ENCODE assay signal across 14 mouse cellular contexts in genomic region chr11:105264988-105265387, GRCm38 (mm10). TPM values are rescaled to one million over a fixed set of nuclear protein-coding genes. Genes with fewer than 3 reads are reported as not detected.
"Had no signal": no experiment of that assay in that cellular context is flagged by ENCODE, and none has a peak within 500 bp of the region (broad histone marks: within the 10 kb centered on the region; RNA-seq: fewer than 3 reads in every experiment).

No protein-coding gene starts in this region.

- H3K27me3 ChIP-seq: intestine, embryonic 15.5 days; limb, embryonic 13.5 days; megakaryocyte, embryonic 14.5 days; midbrain, embryonic 13.5 days had no signal

- H3K9me3 ChIP-seq: intestine, embryonic 15.5 days; limb, embryonic 13.5 days; megakaryocyte, embryonic 14.5 days; midbrain, embryonic 13.5 days had no signal

- DNase-seq: kidney, adult 18-20 months; kidney, postnatal 10 days; kidney, postnatal 4 days; left cerebral cortex, postnatal 4 days; right cerebral cortex, postnatal 25 days; thymus, postnatal 4 days had no signal

- ATAC-seq: intestine, embryonic 15.5 days; midbrain, embryonic 13.5 days had no signal

- H3K4me3 ChIP-seq: intestine, embryonic 15.5 days; layer of hippocampus, adult 2 months; limb, embryonic 13.5 days; megakaryocyte, embryonic 14.5 days; midbrain, embryonic 13.5 days had no signal

- H3K4me2 ChIP-seq: intestine, embryonic 15.5 days; limb, embryonic 13.5 days; midbrain, embryonic 13.5 days had no signal

- H3K27ac ChIP-seq: intestine, embryonic 15.5 days; layer of hippocampus, adult 2 months; limb, embryonic 13.5 days; liver, embryonic 14.5 days; macrophage; midbrain, embryonic 13.5 days; stomach, postnatal 0 days had no signal

- H3K4me1 ChIP-seq: intestine, embryonic 15.5 days; midbrain, embryonic 13.5 days had no signal

- H3K9ac ChIP-seq: intestine, embryonic 15.5 days; limb, embryonic 13.5 days; liver, embryonic 14.5 days; midbrain, embryonic 13.5 days had no signal

RNA-seq across cellular contexts. Expression of gene Mrc2, which starts 27.5 kb away (rescaled TPM):
- polyA plus RNA-seq: macrophage had no signal
